Mouse (Mus musculus) stomach, postnatal 0 days (tissue): ENCODE data around the gene Prkag2.

Experiments used
- CTCF ChIP-seq: IDR thresholded peaks from 2 replicates; pipeline ENCODE4 v1.5.1; 2016; ENCODE audit warnings: antibody characterized with exemption, low read depth, mild to moderate bottlenecking, moderate library complexity
- EP300 ChIP-seq: optimal IDR thresholded peaks from 2 replicates; pipeline ENCODE3; 2016; ENCODE audit warnings: antibody characterized with exemption

GRCm38 (mm10) chr5:25083816-25084215 is 16.6 kb downstream of the Prkag2 start:
- TF ChIP-seq CTCF = no peak
- TF ChIP-seq EP300 = no peak
